Mouse (Mus musculus) olfactory bulb, adult 2 months (tissue): ENCODE data around the gene Cd70.

Source experiments
- CTCF ChIP-seq: fragments of 200-500 bp; IDR thresholded peaks from 2 replicates; pipeline ENCODE4 v1.5.1; 2012; ENCODE audit warnings: low read depth, mild to moderate bottlenecking, low read length, moderate library complexity; ENCODE audit not compliant: insufficient read depth
- POLR2A ChIP-seq: fragments of 200-500 bp; IDR thresholded peaks from 2 replicates; pipeline ENCODE4 v1.6.1; 2012; ENCODE audit warnings: mild to moderate bottlenecking, low read depth, low read length, moderate library complexity; ENCODE audit not compliant: insufficient read depth

DNA sequence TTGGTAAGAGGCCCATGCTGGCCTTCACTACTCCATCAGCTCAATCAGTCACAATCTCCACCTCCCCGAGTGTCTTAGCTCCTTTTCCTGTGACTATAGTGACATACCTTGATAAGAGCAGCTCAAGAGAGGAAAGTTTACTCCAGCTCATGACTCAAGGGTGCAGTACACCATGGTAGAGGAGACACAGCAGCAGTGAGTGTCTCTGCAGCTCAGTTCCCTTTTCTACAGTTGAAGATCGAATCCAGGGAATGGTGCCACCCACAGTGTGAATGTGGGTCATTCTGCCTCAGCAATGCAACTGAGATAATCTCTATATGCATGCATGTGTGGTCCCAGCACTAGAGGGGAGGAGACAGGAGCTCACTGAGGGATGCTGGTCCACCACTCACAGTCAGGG lies 36.1 kb upstream of the Cd70 start:
- TF ChIP-seq CTCF (no peak), POLR2A (no peak)
